Mouse (Mus musculus) adrenal gland, postnatal 10 days (tissue): Measurements from ENCODE around the gene Dnmbp. TPM values are rescaled to one million over a fixed set of nuclear protein-coding genes. Genes with fewer than 3 reads are reported as not detected.

ENCODE experiments used
- total RNA-seq, 2 experiments: library from RNA; stranded (reverse); gene quantifications; 2 replicates each; pipeline ENCODE4 v1.2.3; 2021

Gene Dnmbp
- total RNA-seq, 2 experiments from 2014 or later, result 13.9 to 19.0 TPM

Other genes with a start within 250 kb of the Dnmbp start
- 10 to 100 TPM; 15.7 to 18.7 TPM for gene Cutc, start 187.2 kb downstream of the Dnmbp start, total RNA-seq
- gene Cox15, start 187.2 kb downstream of the Dnmbp start, total RNA-seq, result 10 to 100 TPM; 34.9 to 44.9 TPM
- gene Abcc2, start 158.0 kb downstream of the Dnmbp start, total RNA-seq, result 10 to 100 TPM; 10.9 to 25.0 TPM
- 10 to 100 TPM; 18.5 to 45.6 TPM for gene Cpn1, start 46.4 kb upstream of the Dnmbp start, total RNA-seq
- 10 to 100 TPM; 15.8 to 32.2 TPM for gene Cyp2c23, start 89.0 kb upstream of the Dnmbp start, total RNA-seq
- gene Erlin1, start 129.6 kb upstream of the Dnmbp start, total RNA-seq, result 10 to 100 TPM; 19.3 to 20.0 TPM
- gene Chuk, start 167.3 kb upstream of the Dnmbp start, total RNA-seq, result 10 to 100 TPM; 48.6 to 52.9 TPM
- gene Cwf19l1, start 195.7 kb upstream of the Dnmbp start, total RNA-seq, result 10 to 100 TPM; 22.9 to 23.8 TPM
- gene Bloc1s2, start 206.3 kb upstream of the Dnmbp start, total RNA-seq, result 10 to 100 TPM; 29.1 to 30.1 TPM